Mouse (Mus musculus) kidney, adult 2 months (tissue): ENCODE data around the gene Ica1.

ENCODE experiments used
- CTCF ChIP-seq: fragments of 200-500 bp; conservative IDR thresholded peaks from 2 replicates; pipeline ENCODE4 v1.5.1; 2011; ENCODE audit warnings: low read depth, mild to moderate bottlenecking, control low read depth, low read length, moderate library complexity, mixed read lengths; ENCODE audit not compliant: insufficient read depth, insufficient read length
- POLR2A ChIP-seq: fragments of 200-500 bp; IDR thresholded peaks from one replicate; pipeline ENCODE4 v1.6.1; 2011; ENCODE audit warnings: low read depth, low read length, control low read depth

DNA sequence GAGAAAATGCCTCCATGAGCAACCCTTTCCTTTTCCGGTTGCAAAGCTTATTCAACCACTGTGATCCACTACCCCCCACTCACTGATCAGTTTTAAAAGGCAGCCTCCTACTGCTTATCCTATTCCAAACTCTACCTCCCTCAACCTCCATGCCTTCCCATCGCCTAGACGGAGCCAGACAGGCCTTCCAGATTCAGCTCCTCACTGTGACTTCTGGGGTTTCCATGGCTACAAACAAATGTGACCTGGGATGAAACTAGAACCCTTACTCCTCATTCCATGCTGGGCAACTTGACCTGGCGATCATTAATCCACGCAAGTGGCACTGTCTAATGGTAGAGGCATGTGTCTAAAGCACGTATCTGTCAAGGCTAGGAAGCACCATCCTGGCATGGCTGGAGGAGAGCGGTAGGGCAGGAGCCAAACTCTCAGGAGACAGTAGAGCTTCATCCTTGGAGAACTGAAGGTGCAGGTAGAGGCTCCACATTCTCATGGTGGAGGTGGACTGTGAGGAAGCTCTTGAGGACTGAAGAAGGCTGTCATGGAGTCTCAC, 149.5 kb downstream of the Ica1 start:
- TF ChIP-seq POLR2A = no peak
- TF ChIP-seq CTCF = no peak
